Mouse (Mus musculus): ENCODE measurements at regions not wholly inside any gene's neighbourhood (a gene's known extent, or its start where the extent isn't known, plus 50 kb on each side); places are given as distances from the start of the nearest gene placed in this dataset.

DNA sequence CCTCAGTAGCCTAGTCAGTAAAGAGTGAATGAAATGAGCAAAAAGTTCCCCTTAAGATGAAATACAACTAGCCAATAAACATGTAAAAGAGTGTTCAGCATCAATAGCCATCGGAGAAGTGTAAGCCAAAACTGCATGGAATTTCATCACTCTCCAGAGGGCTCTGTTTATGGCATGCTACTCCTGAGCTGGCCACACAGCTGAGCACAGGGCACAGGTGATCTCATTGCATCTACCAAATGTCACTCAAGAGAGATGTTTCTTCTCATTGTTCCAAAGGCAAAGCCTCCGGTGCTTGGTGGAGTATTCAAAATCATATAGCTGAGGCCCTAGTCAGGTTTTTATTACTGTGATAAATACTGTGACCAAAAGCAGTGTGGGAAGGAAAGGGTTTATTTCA, 895.1 kb downstream of the Tmem114 start:
- 42% methylated on average over 2 of the region's 2 CpGs for WGBS
- peaks cover 26% of the 10 kb centered on the region for H3K4me1 ChIP-seq
- ATAC-seq (ENCODE audit: low FRiP score, low read depth), result no peak; the same call in 1 of the 2 replicates
- no peak overlapping the region for H3K4me2 ChIP-seq (replicated peaks)
- H3K27ac ChIP-seq, result no peak overlapping the region
- H3K9me3 ChIP-seq, result no peaks in the 10 kb centered on the region
- H3K9ac ChIP-seq, result no peak overlapping the region
- H3K27me3 ChIP-seq, result no peaks in the 10 kb centered on the region
- no peak overlapping the region for H3K4me3 ChIP-seq
- no peaks in the 10 kb centered on the region for H3K36me3 ChIP-seq

DNA sequence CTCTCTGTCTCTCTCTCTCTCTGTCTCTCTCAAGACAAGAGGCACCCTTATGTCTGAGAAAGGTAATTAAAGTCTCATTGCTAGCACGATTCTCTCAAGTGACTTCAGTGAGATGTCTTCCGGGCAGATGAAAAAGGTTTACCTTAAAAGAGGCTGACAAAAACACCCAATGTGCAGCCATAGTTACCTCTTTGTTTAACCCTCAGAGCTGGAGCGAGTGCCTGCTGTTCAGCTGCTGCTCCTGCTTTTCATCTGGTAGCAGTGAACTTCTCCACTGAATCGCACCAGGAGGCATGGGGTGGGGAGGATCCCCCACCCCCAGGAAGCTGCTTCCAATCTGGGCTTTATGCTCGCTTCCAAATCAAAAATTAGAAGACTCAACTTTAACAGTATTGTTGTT, 896.0 kb downstream of the Tmem114 start:
- Histone ChIP-seq H3K27ac (peak overlapping the region; percentile 61; the same call in 1 of the 2 replicates), H3K4me2 (replicated peaks) (peak overlapping the region; percentile 38), H3K27me3 (no peaks in the 10 kb centered on the region), H3K36me3 (no peaks in the 10 kb centered on the region), H3K9ac (no peak overlapping the region), H3K4me1 (peaks cover 26% of the 10 kb centered on the region), H3K9me3 (no peaks in the 10 kb centered on the region), H3K4me3 (no peak overlapping the region)
- ATAC-seq (ENCODE audit: low FRiP score, low read depth), result no peak
- WGBS, result 21% methylated on average over 5 of the region's 5 CpGs

DNA sequence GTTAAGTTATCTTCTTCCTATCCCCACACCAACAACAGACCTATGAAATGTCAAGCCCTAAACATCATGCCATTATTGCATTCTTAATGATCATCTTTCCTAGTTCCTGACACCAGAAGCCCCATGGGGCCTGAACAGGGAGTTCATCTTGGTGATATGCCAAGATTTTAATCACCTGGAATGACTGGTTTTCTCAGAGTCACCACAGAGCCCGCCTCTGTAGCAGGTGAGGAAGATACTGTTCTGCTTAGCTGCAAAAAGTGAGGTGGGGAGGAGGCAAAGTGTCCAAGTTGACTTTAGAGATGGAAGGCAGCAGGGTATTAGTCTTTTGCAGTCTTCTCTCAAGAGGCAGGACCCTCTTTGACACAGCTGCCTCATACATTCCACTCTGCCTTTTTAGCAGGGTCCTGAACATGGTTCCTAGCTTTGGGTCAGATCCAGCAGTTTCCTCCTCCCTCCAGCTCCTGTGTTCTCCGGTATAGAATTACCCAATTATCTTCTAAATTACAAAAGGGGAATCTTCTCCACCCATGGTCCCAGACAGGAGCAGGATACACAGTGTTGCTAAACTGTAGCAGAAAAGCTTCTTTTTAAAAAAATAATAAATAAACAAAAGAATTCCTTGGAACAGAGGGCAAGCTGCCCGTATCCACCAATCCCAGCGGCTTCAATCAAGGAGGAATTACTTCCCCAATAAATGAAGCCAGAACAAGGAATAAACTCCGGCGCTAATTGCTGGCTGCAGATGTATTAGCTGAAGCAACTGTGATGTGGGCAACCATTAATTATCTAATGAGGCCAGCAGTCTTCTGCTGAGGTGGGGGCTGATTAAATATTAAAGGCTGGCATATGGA, 896.8 kb downstream of the Tmem114 start:
- Histone ChIP-seq H3K9ac (no peak overlapping the region), H3K27ac (no peak overlapping the region), H3K9me3 (no peaks in the 10 kb centered on the region), H3K4me2 (replicated peaks) (peak overlapping the region; percentile 38), H3K4me3 (no peak overlapping the region), H3K27me3 (no peaks in the 10 kb centered on the region), H3K36me3 (no peaks in the 10 kb centered on the region), H3K4me1 (peaks cover 26% of the 10 kb centered on the region)
- 31% methylated on average over 6 of the region's 6 CpGs for WGBS
- peak; percentile 69 for ATAC-seq (ENCODE audit: low FRiP score, low read depth)

DNA sequence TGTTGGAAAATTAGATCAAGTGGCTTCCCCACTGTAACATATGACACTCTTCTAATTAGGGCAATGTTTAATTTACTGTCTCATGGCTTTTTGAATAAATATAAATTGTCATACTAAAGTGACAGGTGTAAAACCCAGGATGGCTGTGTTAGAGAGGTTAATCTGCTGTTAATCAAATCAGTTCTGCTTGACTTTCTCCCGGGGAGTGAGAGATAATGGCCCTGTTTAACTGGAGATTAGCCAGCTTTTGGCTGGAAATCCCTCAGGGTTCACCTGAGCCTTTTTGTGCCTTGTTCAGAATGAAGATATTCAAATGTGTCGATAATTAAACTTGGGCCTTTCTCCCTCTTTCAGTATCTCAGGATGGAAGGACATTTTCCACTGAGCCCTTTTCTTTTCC, 906.2 kb downstream of the Tmem114 start:
- no peaks in the 10 kb centered on the region for H3K27me3 ChIP-seq
- H3K4me1 ChIP-seq, result no peaks in the 10 kb centered on the region
- ATAC-seq (ENCODE audit: low FRiP score, low read depth), result no peak
- H3K4me3 ChIP-seq, result no peak overlapping the region
- H3K9me3 ChIP-seq, result peaks cover 31% of the 10 kb centered on the region
- WGBS, result 73% methylated on average over 2 of the region's 2 CpGs
- no peak overlapping the region for H3K27ac ChIP-seq
- H3K36me3 ChIP-seq, result no peaks in the 10 kb centered on the region
- no peak overlapping the region for H3K9ac ChIP-seq
- no peak overlapping the region for H3K4me2 ChIP-seq (replicated peaks)
